Mouse (Mus musculus) lung, adult 2 months (tissue): ENCODE results near the gene 1700029F12Rik. TPM values are rescaled to one million over a fixed set of nuclear protein-coding genes. Genes with fewer than 3 reads are reported as not detected.

ENCODE experiments used
- DNase-seq: peaks from one replicate; pipeline ENCODE4 v3.0.0; 2022
- H3K4me1 ChIP-seq: fragments of 200-500 bp; 2 replicates; pipeline ENCODE4 v1.6.1; 2011; ENCODE audit warnings: low read length; ENCODE audit not compliant: control insufficient read depth, insufficient read depth
- H3K4me3 ChIP-seq: fragments of 200-500 bp; replicated peaks from 2 replicates; pipeline ENCODE3; 2011; ENCODE audit warnings: low read depth, mild to moderate bottlenecking, control low read depth, low read length; ENCODE audit errors: extremely low read depth
- CTCF ChIP-seq: fragments of 200-500 bp; IDR thresholded peaks from 2 replicates; pipeline ENCODE4 v1.5.1; 2011; ENCODE audit warnings: mild to moderate bottlenecking, low read length, control low read depth; ENCODE audit not compliant: insufficient read depth
- POLR2A ChIP-seq: fragments of 200-500 bp; IDR thresholded peaks from 2 replicates; pipeline ENCODE4 v1.6.1; 2011; ENCODE audit warnings: low read depth, mild to moderate bottlenecking, control low read depth, low read length, borderline replicate concordance; ENCODE audit errors: extremely low read depth
- WGBS: fragments of 180-500 bp; shearing (Covaris S2); methylation state at CpG from one replicate; pipeline ENCODE4 v1.1.7; 2018; 5-methylcytosine and 5-hydroxymethylcytosine counted together
- polyA plus RNA-seq: library from polyadenylated mRNA; depleted of rRNA; stranded (reverse); fragments of >200 nt; gene quantifications from 2 replicates; pipeline ENCODE4 v1.2.3, GENCODE M21; 2012

Gene 1700029F12Rik
- polyA plus RNA-seq, 1 experiment, result not detected

DNA sequence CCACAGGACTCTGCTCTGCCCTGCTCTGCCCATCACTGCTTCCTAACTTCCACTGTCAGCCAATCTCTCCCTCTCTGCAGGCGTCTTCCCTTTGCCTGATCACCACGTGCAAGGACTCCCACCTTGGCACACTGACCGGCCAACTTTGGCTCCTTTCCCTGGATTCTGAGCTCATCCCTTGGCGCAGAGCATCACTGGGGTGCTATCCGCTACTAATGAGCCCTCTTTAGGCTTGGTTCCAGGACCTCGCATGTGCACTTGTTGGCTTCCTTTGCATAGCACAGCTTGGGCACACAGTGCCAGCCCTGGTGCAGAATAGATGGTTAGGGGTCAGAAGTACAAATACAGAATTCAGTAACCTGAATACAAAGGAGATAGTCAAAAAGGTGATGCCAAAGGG lies 17.0 kb upstream of the 1700029F12Rik start:
- H3K4me1 ChIP-seq, result peaks cover 3% of the 10 kb centered on the region; the same call in 1 of the 2 replicates
- DNase-seq, result no peak

DNA sequence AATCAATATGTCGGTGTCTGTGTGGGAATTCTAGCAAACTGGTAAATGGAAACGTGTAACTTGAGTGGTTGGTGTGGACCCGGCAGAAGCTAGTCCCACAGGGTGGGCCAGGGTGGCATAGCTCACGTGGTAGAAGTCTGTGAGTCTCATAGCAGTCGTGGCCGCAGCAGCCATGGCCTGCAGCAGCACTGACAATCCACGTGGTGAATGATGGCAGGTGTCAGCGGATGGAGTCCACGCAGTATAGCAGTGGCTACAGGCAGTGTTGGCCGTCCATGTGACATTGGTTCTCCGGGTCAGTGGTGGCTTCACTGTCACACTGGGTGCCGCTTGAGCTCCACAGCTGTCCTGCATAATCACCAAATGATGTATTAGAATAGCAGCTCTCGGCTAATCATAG lies 4.1 kb downstream of the 1700029F12Rik start:
- TF ChIP-seq POLR2A, result no peak
- no peaks in the 10 kb centered on the region for H3K4me1 ChIP-seq
- H3K4me3 ChIP-seq, result no peak overlapping the region
- 84% methylated on average over 13 of the region's 13 CpGs for WGBS
- no peak for DNase-seq

More for the DNA sequence above, 17.0 kb upstream of the 1700029F12Rik start:
- TF ChIP-seq POLR2A, result no peak
- TF ChIP-seq CTCF, result no peak
- WGBS, result 44% methylated on average over 6 of the region's 6 CpGs
- H3K4me3 ChIP-seq, result no peak overlapping the region

DNA sequence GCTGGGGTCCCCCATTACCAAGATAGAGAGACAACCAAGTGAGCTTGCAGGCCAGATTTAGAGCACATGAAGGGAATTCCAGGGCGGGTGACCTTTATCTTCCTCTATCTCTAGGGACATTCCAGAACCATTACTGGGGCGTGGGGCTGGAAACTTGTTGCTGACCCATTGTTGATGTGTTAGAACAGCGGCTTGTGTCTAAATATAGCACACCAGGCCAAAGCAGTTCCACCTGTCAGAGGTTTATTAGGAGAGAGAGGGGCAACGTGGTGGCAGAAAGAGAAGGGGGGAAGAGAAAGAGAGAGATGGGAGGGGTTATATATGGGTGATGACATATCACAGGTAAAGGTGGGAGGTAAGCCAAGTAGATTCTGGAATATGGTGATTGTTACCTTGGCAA lies 12.3 kb downstream of the 1700029F12Rik start:
- Histone ChIP-seq H3K4me1 (no peaks in the 10 kb centered on the region), H3K4me3 (no peak overlapping the region)
- no peak for DNase-seq
- WGBS, result 16% methylated on average over 4 of the region's 4 CpGs
- no peak for TF ChIP-seq CTCF
- no peak for TF ChIP-seq POLR2A

DNA sequence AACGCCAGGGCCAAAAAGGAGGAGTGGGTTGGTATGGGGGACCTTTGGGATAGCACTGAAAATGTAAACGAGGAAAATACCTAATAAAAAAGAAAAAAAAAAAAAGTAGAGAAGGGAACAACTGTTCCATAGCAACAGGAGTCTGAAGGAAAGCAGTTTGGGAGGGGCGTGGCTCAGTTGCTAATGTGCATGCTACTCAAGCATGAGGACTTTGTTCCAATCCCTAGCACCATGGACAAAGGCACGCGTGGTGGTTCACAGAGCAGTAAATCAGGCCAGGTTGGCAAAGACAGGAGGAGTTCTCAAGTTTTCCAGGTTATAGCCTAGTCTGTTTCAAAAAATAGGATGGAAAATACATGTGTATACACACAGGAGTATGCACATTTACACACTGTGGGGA lies 14.0 kb downstream of the 1700029F12Rik start:
- 79% methylated on average over 5 of the region's 5 CpGs for WGBS
- H3K4me3 ChIP-seq, result no peak overlapping the region
- no peak for DNase-seq
- TF ChIP-seq POLR2A, result no peak
- H3K4me1 ChIP-seq, result no peaks in the 10 kb centered on the region

DNA sequence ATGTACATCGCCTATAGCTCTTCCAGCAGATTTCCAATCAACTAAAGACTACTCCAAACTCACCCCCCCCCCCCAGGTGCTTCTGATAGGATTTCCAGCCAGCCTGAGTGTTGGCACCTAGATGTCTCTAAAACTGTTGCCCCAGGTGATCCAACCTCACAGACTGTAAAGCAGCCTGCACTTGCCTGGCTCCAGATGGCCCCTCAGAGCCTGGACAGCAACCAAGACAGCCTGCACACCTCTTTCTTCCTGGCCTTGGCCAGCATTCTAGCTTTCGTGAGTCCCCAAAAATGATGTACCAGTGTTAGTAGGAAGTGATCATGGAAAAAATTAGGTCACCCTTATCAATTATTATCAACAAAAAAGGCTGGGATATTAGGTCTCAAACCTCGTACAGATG lies 16.5 kb downstream of the 1700029F12Rik start:
- no peak overlapping the region for H3K4me3 ChIP-seq
- 78% methylated on average over 3 of the region's 3 CpGs for WGBS
- DNase-seq, result no peak
- TF ChIP-seq CTCF, result no peak
- no peak for TF ChIP-seq POLR2A
- no peaks in the 10 kb centered on the region for H3K4me1 ChIP-seq

DNA sequence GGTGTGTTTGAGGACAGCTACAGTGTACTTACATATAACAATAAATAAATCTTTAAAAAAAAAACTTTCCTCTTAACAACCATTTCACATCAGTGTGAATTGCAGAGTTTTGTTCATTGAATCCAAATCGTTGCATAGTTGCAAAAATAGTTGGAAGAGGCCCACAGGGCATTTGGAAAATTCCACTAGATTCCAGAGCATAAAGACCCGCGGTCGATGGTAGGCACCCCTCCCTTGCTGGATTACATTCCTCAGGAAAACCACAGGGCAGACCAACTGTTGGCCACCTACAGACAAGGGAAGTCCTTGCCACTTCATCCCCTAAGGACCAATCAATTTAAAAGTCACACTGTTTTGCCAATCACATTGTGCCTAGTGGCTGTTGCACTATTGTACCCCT lies 19.8 kb downstream of the 1700029F12Rik start:
- Histone ChIP-seq H3K4me1 (no peaks in the 10 kb centered on the region), H3K4me3 (no peak overlapping the region)
- WGBS, result 67% methylated on average over 4 of the region's 4 CpGs
- TF ChIP-seq POLR2A (no peak), CTCF (no peak)
- no peak for DNase-seq

DNA sequence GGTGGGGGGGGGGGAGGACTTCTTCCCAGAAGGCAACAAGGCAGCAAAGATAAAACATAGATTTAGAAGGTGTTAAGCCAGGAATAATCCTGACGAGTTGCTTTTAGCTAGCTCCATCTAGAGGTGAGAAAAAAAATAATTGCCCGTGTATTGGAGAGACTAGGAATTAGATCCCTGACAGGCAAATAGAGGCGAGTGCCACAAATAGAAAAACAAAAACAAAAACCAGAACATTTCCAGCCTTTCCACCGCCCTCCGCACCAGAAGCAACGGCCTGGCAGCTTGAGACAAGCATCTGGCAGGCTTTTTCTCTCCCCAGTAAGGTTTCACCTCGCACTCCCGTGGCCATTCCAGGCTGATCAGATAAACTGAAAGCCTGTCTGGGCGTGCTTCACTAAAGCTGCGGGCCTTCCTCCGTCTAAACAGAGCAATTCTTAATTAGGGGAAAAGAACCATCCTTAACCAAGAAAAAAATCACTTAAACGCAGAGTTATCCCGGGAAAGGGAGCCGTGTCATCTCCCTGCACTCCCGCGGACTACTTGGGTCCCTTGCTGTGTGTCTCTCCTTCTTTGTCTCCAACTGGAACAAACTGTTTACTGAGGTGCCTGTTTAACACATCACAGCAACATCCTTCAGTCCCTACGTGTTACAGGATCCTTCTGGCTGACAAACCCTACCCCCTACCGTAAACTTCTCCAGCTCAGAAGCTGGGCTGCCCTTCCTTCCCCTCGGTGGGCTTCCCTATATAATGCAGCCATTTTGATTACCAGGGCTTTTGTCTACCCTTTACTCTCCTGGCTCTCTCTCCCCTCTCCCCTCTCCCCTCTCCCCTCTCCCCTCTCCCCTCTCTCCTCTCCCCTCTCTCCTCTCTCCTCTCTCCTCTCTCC lies 25.7 kb downstream of the 1700029F12Rik start:
- peak; percentile 8 for DNase-seq
- WGBS, result 1% methylated on average over 19 of the region's 19 CpGs
- TF ChIP-seq CTCF (no peak), POLR2A (no peak)
- H3K4me1 ChIP-seq, result no peaks in the 10 kb centered on the region
- H3K4me3 ChIP-seq, result peak overlapping the region; percentile 58

DNA sequence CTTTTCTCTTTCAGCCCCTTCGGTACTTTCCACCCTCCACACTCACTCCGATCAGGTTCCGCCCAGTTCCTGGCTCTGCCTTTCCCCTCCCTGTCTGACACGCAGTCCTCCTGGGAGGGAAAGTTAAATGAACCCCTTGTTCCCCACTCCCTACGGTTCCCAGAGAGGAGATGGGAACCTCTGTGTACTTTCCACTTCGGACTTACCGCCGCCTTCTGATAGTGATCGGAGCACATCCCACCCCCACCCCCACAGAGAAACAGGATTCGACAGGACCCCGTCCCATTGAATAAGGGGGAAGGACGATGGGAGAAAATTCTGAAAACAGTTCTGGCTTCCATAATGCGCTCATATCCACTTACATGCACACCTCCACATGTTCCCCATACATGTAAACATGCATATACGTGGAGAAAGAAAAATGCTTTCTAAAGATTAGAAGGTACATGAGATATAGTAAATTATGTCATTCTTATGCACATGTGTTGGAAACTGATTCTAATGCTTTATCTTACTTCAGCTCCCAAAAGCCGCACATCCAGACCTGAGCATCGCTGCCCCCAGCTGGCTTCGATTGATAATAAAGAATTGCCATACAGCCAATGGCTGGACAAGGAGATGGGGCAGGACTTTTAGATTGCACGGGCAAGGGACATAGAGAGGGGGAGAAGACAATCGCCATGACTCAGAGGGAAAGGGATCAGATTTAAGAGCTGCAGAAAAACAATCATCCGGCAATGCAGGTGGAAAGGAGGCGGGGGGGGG lies 26.5 kb downstream of the 1700029F12Rik start:
- TF ChIP-seq POLR2A, result no peak
- TF ChIP-seq CTCF, result no peak
- under 1% methylated on average over 20 of the region's 21 CpGs for whole genome bisulfite sequencing
- DNase-seq, result no peak
- H3K4me3 ChIP-seq, result no peak overlapping the region
- no peaks in the 10 kb centered on the region for H3K4me1 ChIP-seq

DNA sequence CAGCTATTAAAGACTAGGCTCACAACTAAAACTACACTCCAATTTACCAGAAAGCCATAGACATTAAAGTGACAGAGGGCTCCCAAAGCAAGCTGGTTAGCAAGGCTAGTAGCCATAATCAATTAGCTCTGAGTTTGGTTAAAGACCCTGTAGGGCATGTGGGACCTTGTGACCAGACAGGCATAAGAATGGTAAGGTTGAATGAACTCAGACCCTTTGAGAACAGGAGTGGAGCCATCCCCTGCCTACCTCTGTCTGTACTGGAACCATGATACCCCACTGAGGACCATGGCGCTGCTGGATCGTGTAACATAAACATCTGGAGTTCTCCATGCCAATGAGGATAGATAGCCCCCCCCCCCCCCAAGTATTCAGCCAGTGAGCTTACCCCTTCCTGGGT lies 27.4 kb downstream of the 1700029F12Rik start:
- TF ChIP-seq CTCF, result no peak
- no peak for TF ChIP-seq POLR2A
- Histone ChIP-seq H3K4me3 (no peak overlapping the region), H3K4me1 (no peaks in the 10 kb centered on the region)
- no peak for DNase-seq
- 42% methylated on average over 2 of the region's 2 CpGs for WGBS
